Mouse (Mus musculus) left cerebral cortex, postnatal 14 days (tissue): ENCODE data around the gene Atg16l1. TPM values are rescaled to one million over a fixed set of nuclear protein-coding genes. Genes with fewer than 3 reads are reported as not detected.
"Not testable (repeated sequence)": the region's sequence is repeated elsewhere in the genome, so short reads cannot be mapped to it uniquely, and the experiment has no call there.

Experiments used
- DNase-seq, 2 experiments: peaks; one replicate each; pipeline ENCODE4 v3.0.0; 2021 to 2022; ENCODE audit warnings: low spot score in 2 of 2, mixed read lengths in 1 of 2
- intact Hi-C: fragments of 180-260 bp; cut with DNase I; formaldehyde crosslinking; loops from one replicate; pipeline ENCODE4 v1.15.1; 2025
- total RNA-seq, 2 experiments: library from RNA; stranded (reverse); gene quantifications; 2 replicates each; pipeline ENCODE4 v1.2.3; 2021

The Atg16l1 gene
- total RNA-seq, 2 experiments from 2014 or later: 66.9 to 68.0 TPM

DNA sequence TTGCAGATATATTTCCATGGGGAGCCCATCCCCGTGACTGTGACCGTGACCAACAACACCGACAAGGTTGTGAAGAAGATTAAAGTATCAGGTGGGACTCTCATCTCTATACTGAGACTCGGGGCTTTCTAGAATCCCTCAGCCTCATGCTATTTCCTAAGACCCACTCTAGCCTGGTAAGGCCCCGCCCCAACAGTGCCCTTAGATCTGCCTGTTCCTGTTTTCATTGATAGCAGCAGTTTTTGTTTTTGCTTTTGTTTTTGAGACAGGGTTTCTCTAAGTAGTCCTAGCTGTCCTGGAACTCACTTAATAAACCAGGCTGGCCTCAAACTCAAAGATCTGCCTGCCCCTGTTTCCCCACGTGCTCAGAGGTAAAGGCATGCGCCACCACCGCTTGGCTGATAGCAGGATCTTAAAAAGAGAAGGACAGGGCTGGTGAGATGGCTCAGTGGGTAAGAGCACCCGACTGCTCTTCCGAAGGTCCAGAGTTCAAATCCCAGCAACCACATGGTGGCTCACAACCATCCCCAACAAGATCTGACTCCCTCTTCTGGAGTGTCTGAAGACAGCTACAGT is 68.8 kb downstream of the Atg16l1 start:
- no peak for DNase-seq
- intact Hi-C loops: no loop called here

DNA sequence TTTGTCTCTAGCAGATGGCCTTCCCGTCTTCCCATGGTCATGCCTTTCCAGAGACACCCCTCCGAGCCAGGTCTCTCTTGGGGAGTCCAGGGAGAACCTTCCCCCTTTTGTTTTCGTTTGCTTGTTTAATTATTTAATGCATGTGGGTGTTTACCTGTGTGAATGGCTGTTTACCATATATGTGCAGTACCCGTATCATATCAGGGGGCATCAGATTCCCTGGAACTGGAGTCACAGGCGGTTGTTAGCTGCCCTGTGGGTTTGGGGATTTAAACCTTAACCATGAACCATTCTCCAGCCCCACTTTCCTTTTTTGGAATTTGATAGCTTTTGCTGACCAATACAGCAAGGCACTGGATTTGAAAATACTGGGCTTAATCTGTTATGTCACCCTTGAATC is 69.6 kb downstream of the Atg16l1 start:
- no peak for DNase-seq
- intact Hi-C loops: no loop called here

DNA sequence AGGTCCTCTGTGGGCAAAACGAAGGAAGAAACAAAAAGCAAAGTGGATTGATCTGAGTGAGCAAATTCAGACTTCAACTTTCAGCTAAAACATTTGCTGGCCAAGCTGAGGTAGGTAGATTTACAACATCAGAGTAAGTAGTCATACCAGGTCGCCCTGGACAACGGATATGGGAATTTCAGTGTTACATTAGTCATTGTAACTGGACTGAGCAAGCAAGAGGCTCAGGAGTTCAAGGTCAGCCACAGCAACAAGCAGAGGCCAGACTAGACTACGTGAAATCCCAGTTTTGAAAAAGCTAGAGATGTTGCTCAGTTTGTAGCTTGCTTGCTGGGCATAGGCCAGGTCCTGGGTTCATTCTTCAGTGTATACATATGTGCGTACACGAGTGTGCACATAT is 70.3 kb downstream of the Atg16l1 start:
- DNase-seq: no peak
- intact Hi-C loops: no loop called here

DNA sequence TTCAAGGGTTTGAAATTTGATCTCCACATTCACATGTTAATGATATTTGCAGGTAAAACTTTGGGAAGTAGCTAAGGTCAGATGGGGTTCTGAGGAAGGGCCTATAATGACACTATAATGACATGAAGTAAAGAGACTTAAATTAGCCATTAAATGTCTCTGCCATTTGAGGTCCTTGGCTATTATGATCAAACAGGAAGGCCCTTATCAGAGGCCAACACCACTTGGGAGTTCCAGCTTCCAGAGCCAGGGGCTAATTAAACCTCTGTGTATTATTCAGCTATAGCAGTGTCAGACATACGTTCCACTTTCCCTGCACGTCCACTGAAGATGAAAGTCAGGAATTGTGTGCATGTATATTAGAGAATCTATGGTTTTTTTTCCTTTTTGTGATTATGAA is 70.8 kb downstream of the Atg16l1 start:
- intact Hi-C loops: no loop called here
- DNase-seq: no peak

DNA sequence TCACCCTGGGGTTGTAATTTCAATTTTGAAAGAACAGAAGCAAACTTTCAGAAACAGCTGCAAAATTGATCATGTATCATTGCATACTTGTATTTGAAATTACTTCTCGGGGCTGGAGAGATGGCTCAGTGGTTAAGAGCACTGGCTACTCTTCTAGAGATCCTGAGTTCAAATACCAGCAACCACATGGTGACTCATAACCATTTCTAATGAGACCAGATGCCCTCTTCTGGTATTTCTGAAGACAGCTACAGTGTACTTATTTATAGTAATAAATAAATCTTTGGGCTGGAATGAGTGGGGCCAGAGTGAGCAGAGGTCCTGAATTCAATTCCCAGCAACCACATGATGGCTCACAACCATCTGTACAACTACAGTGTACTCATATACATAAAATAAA is 71.8 kb downstream of the Atg16l1 start:
- DNase-seq, intact Hi-C loops: not testable (repeated sequence)

DNA sequence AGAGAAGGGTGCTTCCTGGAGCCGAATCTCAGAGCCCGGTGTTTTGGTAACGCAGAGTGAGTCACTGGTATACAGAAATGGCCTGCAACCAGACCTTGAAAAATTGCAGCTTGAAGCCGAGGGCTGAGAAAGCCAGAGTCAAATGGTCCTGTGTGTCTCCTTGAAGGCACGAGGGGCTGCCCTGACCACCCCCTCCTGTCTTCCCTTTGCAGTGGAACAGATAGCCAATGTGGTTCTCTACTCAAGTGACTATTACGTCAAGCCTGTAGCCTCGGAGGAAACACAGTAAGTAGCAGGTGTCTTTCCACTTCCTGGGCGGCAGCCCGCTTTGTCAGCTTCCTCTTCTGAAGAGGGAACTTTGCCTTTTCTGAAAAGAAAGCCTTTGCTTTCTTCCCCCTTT is 72.5 kb downstream of the Atg16l1 start:
- intact Hi-C loops: no loop called here
- DNase-seq: peak; percentile 45 to 54

DNA sequence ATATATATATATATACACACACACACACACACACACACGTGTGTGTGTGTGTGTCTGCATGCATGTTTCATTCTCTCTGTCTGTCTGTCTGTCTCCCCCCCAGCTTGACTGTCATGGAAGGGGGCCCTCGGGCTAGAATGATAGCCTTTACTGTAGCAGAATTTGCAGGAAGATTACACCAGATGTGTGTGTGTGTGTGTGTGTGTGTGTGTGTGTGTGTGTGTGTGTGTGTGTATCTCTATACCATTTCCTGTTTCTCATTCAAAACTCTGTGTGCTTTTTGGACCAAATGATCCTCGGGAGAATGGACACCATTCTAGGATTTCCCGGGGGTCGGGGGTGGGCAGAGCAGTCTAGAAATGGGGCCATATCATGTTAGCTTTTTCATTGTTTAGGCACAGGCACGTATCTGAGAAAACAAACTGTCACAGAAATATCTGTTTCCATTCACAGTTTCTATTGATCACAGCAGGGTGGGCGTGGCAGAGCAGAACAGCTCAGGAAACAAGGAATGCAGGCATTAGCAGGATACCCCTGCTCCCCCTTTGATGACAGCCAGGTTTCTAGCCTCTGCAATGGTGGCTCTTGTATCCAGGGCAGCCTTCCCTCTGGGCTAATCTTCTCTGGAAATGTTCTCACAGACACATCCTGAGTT is 73.4 kb downstream of the Atg16l1 start:
- DNase-seq: no peak
- intact Hi-C loops: no loop called here

DNA sequence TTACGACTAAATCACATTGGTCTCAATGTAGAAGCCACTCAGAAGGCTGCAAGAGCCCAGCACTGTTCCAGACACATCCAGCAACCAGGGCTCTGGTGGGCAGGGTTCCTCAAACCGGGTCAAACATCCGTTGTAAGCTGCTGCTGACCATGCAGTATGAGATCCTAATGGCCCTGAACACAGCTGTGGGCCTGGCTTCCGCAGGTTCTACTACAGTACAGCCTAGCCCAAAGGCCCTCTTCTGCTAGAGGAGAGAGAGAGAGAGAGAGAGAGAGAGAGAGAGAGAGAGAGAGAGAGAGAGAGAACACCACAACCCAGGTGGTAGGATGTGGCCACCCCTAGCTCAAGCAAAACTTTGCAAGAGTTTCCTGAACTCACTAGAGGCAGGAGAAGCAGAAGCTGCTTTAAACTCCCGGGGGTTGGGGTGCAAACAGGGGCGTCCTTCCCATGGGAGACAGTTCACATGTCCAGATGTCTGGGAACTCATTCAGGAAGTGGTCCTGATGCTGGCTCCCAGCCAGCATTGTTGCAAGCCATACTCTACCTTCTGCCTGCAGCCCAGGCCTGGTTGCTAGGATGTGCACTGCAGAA is 74.0 kb downstream of the Atg16l1 start:
- DNase-seq: peak in 1 of 2 experiments; percentile 27
- intact Hi-C loops: no loop called here

DNA sequence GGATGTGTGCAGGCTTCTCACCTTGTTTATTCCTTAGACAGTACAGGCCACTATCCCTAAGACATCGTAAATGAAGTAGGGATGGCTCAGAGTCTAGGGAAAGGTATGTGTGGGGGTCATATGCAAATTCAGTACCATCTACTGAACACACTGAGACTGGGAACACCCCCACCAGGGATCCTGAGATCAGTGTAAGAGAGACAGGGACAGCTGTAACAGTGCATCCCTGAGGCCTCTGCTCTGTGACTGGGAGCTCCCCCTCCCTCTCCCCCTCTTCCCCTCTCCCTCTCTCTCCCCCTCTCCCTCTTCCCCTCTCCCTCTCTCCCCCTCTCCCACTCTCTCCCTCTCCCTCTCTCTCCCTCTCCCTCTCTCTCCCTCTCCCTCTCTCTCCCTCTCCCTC is 80.8 kb downstream of the Atg16l1 start:
- intact Hi-C loops: no loop called here
- no peak for DNase-seq

DNA sequence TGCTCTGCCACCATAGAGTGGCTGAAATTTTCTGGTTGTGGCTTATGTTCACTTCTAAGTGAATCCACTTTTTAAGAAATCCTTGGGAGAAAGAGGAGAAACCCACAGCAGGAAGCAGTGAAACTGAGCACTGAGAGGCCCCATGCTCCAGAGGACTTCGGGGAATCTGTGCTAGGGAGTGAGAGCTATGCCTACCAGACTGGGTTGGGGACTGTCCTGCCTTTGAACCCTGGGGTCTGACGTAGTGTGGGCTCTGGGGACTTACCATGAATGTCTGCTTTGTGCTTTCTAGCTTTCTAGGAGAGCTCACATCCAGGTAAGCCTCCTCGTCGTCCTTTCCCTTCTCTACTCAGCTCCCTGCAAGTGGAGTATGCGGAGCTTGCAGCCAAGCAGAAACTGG is 81.3 kb downstream of the Atg16l1 start:
- DNase-seq: no peak
- intact Hi-C loops: no loop called here

DNA sequence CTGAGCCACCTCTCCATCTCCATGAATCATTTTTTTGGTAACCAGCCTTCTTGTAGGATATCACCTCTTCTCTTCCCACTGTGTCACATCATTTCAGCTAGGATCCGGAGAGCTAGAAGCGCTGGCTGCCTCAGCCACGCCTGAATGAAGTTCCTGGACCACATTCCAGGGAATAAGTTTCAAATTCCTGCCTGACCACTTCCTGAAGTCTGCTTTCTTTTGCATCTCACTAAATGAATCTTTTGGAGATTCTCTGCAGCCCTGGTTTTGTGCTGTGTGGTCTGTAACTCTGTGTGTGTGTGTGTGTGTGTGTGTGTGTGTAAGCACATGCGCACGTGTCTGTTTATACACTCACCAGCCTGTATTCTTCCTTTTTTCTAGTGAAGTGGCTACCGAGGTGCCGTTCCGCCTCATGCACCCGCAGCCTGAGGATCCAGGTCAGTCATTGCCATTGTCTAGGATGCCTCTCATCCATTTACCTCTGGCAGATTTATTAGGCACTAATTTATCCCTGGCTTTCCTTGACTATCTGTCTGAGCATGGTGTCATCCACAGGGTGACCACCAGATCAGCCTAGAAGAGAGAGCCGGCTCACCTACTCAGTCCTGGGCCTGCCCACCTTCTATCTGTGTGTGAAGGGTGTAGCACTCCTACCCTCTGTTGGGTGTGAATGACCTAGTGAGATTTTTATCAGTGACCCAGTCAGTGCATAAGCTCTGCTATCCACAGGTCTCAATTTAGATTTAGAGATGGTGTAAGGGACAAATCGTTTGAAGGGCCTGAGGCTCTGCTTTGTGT is 84.9 kb downstream of the Atg16l1 start:
- intact Hi-C loops: no loop called here
- DNase-seq: no peak

Other genes starting within 250 kb of the Atg16l1 start
- gene Neu2, start 246.0 kb upstream of the Atg16l1 start, total RNA-seq: 1 to 10 TPM; 3.4 to 3.5 TPM
- gene Ngef, start 182.0 kb upstream of the Atg16l1 start, total RNA-seq: 100 to 1,000 TPM; 261 to 278 TPM
- gene Inpp5d, start 135.6 kb upstream of the Atg16l1 start, total RNA-seq: 10 to 100 TPM; 21.7 to 22.1 TPM
- 1 to 10 TPM; 2.5 TPM for gene Sag, start 47.8 kb downstream of the Atg16l1 start, total RNA-seq
- gene Dgkd, start 97.4 kb downstream of the Atg16l1 start, total RNA-seq: 100 to 1,000 TPM; 128 to 140 TPM